Mouse (Mus musculus): ENCODE results near the gene Dlgap3.

Gene Dlgap3

GRCm38 (mm10) chr4:127168914-127169345, at the start of gene Dlgap3:
Dlgap3 (plus strand) TSS chr4:127169204.
- DNase-seq, result peak; percentile 46

GRCm38 (mm10) chr4:127123391-127123790, 45.6 kb upstream of the Dlgap3 start, which contains the start of gene Tmem35b:
Tmem35b (plus strand) TSS chr4:127123691.
- DNase-seq, result no peak

- DNase-seq, result no peak
Measured at GRCm38 (mm10) chr4:127124331-127124730, 44.7 kb upstream of the Dlgap3 start.

- DNase-seq, result peak; percentile 93
Measured at GRCm38 (mm10) chr4:127125834-127126463, 43.1 kb upstream of the Dlgap3 start.

- DNase-seq, result no peak
Measured at GRCm38 (mm10) chr4:127134687-127135086, 34.3 kb upstream of the Dlgap3 start.

- no peak for DNase-seq
Measured at GRCm38 (mm10) chr4:127137591-127137990, 31.4 kb upstream of the Dlgap3 start.

GRCm38 (mm10) chr4:127138486-127138885, 30.5 kb upstream of the Dlgap3 start:
- DNase-seq, result no peak

- DNase-seq, result no peak
Measured at GRCm38 (mm10) chr4:127150031-127150430, 19.0 kb upstream of the Dlgap3 start.

GRCm38 (mm10) chr4:127153345-127153744, 15.7 kb upstream of the Dlgap3 start:
- DNase-seq, result no peak

- DNase-seq, result no peak
Measured at GRCm38 (mm10) chr4:127155757-127156156, 13.2 kb upstream of the Dlgap3 start.

GRCm38 (mm10) chr4:127157746-127158145, 11.3 kb upstream of the Dlgap3 start:
- no peak for DNase-seq

GRCm38 (mm10) chr4:127163926-127164325, 5.1 kb upstream of the Dlgap3 start:
- DNase-seq, result no peak

- DNase-seq, result no peak
Measured at GRCm38 (mm10) chr4:127167096-127167495, 1.9 kb upstream of the Dlgap3 start.

GRCm38 (mm10) chr4:127167731-127168130, 1.3 kb upstream of the Dlgap3 start:
- DNase-seq, result no peak

GRCm38 (mm10) chr4:127168211-127168913, 642 bp upstream of the Dlgap3 start:
- peak; percentile 20 for DNase-seq

GRCm38 (mm10) chr4:127169346-127170221, 580 bp downstream of the Dlgap3 start:
- peak; percentile 36 for DNase-seq

- no peak for DNase-seq
Measured at GRCm38 (mm10) chr4:127170866-127171265, 1.9 kb downstream of the Dlgap3 start.

GRCm38 (mm10) chr4:127171341-127171905, 2.4 kb downstream of the Dlgap3 start:
- DNase-seq, result no peak

- DNase-seq, result no peak
Measured at GRCm38 (mm10) chr4:127172119-127172518, 3.1 kb downstream of the Dlgap3 start.

GRCm38 (mm10) chr4:127172614-127173013, 3.6 kb downstream of the Dlgap3 start:
- DNase-seq, result no peak

GRCm38 (mm10) chr4:127173461-127173860, 4.5 kb downstream of the Dlgap3 start:
- DNase-seq, result peak; percentile 77

- no peak for DNase-seq
Measured at GRCm38 (mm10) chr4:127174075-127174899, 5.3 kb downstream of the Dlgap3 start.

All from kidney, postnatal 14 days (tissue).